In genomic region chr2:167987640-167988039, GRCm38 (mm10) we compare ENCODE assay signal across 14 mouse cellular contexts. TPM values are rescaled to one million over a fixed set of nuclear protein-coding genes. Genes with fewer than 3 reads are reported as not detected.
A peak's percentile ranks its signal among the peaks of the same experiment; 100 is the strongest.
DNase-seq lines count a peak whose midpoint lies in the region; ATAC-seq and TF ChIP-seq lines count a peak whose summit lies in the region.
"Had no signal": no experiment of that assay in that cellular context is flagged by ENCODE, and none has a peak within 500 bp of the region (broad histone marks: within the 10 kb centered on the region; RNA-seq: fewer than 3 reads in every experiment).

No protein-coding gene starts in this region.

- H3K27ac ChIP-seq in forebrain, embryonic 12.5 days, result no peak overlapping the region
- no peak overlapping the region for H3K27ac ChIP-seq in forebrain, embryonic 14.5 days (ENCODE audit: low read depth, low read length)
- no peak overlapping the region for H3K27ac ChIP-seq in lung, embryonic 16.5 days (ENCODE audit: low read length)
- H3K27ac ChIP-seq in intestine, postnatal 0 days (ENCODE audit: low read depth, low read length), result no peak overlapping the region
- H3K27ac ChIP-seq in stomach, embryonic 15.5 days, result peak overlapping the region; percentile 40; the same call in 1 of the 2 replicates
- H3K27ac ChIP-seq: limb, embryonic 13.5 days had no signal

- TF ChIP-seq CTCF in intestine, postnatal 0 days (IDR thresholded peaks at IDR 0.05; ENCODE audit: low read depth), result no peak

- DNase-seq in forebrain, embryonic 14.5 days (ENCODE audit: low spot score), result no peak
- DNase-seq in lung, postnatal 4 days, result no peak
- DNase-seq in right cerebral cortex, postnatal 36 days (ENCODE audit: low spot score in 2 of 2), result no peak
- DNase-seq in natural killer cell, adult 2 months (ENCODE audit: low spot score in 2 of 2), result no peak
- DNase-seq: cerebellum, adult 11 months; gastrocnemius, postnatal 25 days; heart, postnatal 14 days; right cerebral cortex, postnatal 14 days had no signal

- no peak overlapping the region for H3K4me2 ChIP-seq in forebrain, embryonic 12.5 days
- no peak overlapping the region for H3K4me2 ChIP-seq in forebrain, embryonic 14.5 days (ENCODE audit: low read length)
- no peak overlapping the region for H3K4me2 ChIP-seq in lung, embryonic 16.5 days (ENCODE audit: low read depth, low read length)
- no peak overlapping the region for H3K4me2 ChIP-seq in intestine, postnatal 0 days (replicated peaks; ENCODE audit: low read depth)
- H3K4me2 ChIP-seq in stomach, embryonic 15.5 days, result no peak overlapping the region
- H3K4me2 ChIP-seq: limb, embryonic 13.5 days had no signal

- no peak for ATAC-seq in forebrain, embryonic 12.5 days (ENCODE audit: low FRiP score)
- ATAC-seq in forebrain, embryonic 14.5 days, result no peak
- ATAC-seq in lung, embryonic 16.5 days (ENCODE audit: low read depth), result peak; percentile 23; the same call in 1 of the 2 replicates
- ATAC-seq in intestine, postnatal 0 days, result peak; percentile 56
- peak; percentile 61 for ATAC-seq in stomach, embryonic 15.5 days (ENCODE audit: insufficient read depth, low FRiP score, low read depth)

- 0 out of 2 replicates have a peak, but pooled peaks cover 3% of the 10 kb centered on the region for H3K4me1 ChIP-seq in forebrain, embryonic 12.5 days
- H3K4me1 ChIP-seq in forebrain, embryonic 14.5 days (ENCODE audit: control insufficient read depth, insufficient read depth, low read length), result no peaks in the 10 kb centered on the region
- peaks cover 32% of the 10 kb centered on the region for H3K4me1 ChIP-seq in lung, embryonic 16.5 days (replicated peaks; ENCODE audit: control insufficient read depth, insufficient read depth, low read length)
- H3K4me1 ChIP-seq in intestine, postnatal 0 days (replicated peaks; ENCODE audit: control insufficient read depth, insufficient read depth, low read length), result 0 out of 2 replicates have a peak, but pooled peaks cover 3% of the 10 kb centered on the region
- peaks cover 28% of the 10 kb centered on the region for H3K4me1 ChIP-seq in stomach, embryonic 15.5 days

- H3K36me3 ChIP-seq in forebrain, embryonic 12.5 days (replicated peaks), result no peaks in the 10 kb centered on the region
- H3K36me3 ChIP-seq in forebrain, embryonic 14.5 days (ENCODE audit: control insufficient read depth, insufficient read depth, low read length), result no peaks in the 10 kb centered on the region
- no peaks in the 10 kb centered on the region for H3K36me3 ChIP-seq in lung, embryonic 16.5 days (ENCODE audit: control insufficient read depth, insufficient read depth, low read length)
- no peaks in the 10 kb centered on the region; the same call in 1 of the 2 replicates for H3K36me3 ChIP-seq in intestine, postnatal 0 days (ENCODE audit: control insufficient read depth, insufficient read depth)
- no peaks in the 10 kb centered on the region for H3K36me3 ChIP-seq in stomach, embryonic 15.5 days
- H3K36me3 ChIP-seq: limb, embryonic 13.5 days had no signal

- 0 out of 2 replicates have a peak overlapping the region, but pooled peaks have one; percentile 21 for H3K9ac ChIP-seq in forebrain, embryonic 12.5 days
- H3K9ac ChIP-seq in forebrain, embryonic 14.5 days (ENCODE audit: low read length), result no peak overlapping the region
- H3K9ac ChIP-seq in lung, embryonic 16.5 days (ENCODE audit: low read length), result no peak overlapping the region
- no peak overlapping the region for H3K9ac ChIP-seq in intestine, postnatal 0 days (ENCODE audit: low read depth, low read length)
- no peak overlapping the region for H3K9ac ChIP-seq in stomach, embryonic 15.5 days
- H3K9ac ChIP-seq: limb, embryonic 13.5 days had no signal

- no peak overlapping the region for H3K4me3 ChIP-seq in forebrain, embryonic 12.5 days (replicated peaks)
- H3K4me3 ChIP-seq in forebrain, embryonic 14.5 days (ENCODE audit: low read depth, low read length), result no peak overlapping the region
- H3K4me3 ChIP-seq in lung, embryonic 16.5 days (ENCODE audit: low read length), result no peak overlapping the region
- no peak overlapping the region for H3K4me3 ChIP-seq in intestine, postnatal 0 days (ENCODE audit: low read depth, low read length)
- H3K4me3 ChIP-seq in stomach, embryonic 15.5 days (replicated peaks), result no peak overlapping the region
- H3K4me3 ChIP-seq: limb, embryonic 13.5 days; megakaryocyte, embryonic 14.5 days had no signal

- 59% methylated on average over 12 of the region's 12 CpGs for WGBS in forebrain, embryonic 12.5 days
- WGBS in forebrain, embryonic 14.5 days, result 66% methylated on average over 12 of the region's 12 CpGs
- 43% methylated on average over 12 of the region's 12 CpGs for WGBS in lung, embryonic 16.5 days
- 30% methylated on average over 12 of the region's 12 CpGs for WGBS in intestine, postnatal 0 days
- WGBS in stomach, embryonic 15.5 days, result 47% methylated on average over 12 of the region's 12 CpGs

- no peaks in the 10 kb centered on the region for H3K9me3 ChIP-seq in forebrain, embryonic 12.5 days
- no peaks in the 10 kb centered on the region for H3K9me3 ChIP-seq in forebrain, embryonic 14.5 days (replicated peaks; ENCODE audit: control insufficient read depth, low read length)
- no peaks in the 10 kb centered on the region for H3K9me3 ChIP-seq in lung, embryonic 16.5 days (ENCODE audit: control insufficient read depth, low read length)
- no peaks in the 10 kb centered on the region for H3K9me3 ChIP-seq in intestine, postnatal 0 days (ENCODE audit: control insufficient read depth)
- no peaks in the 10 kb centered on the region for H3K9me3 ChIP-seq in stomach, embryonic 15.5 days
- H3K9me3 ChIP-seq: limb, embryonic 13.5 days; megakaryocyte, embryonic 14.5 days had no signal

- 0 out of 2 replicates have a peak, but pooled peaks cover 3% of the 10 kb centered on the region for H3K27me3 ChIP-seq in forebrain, embryonic 12.5 days
- H3K27me3 ChIP-seq in forebrain, embryonic 14.5 days (replicated peaks; ENCODE audit: control insufficient read depth, insufficient read depth, low read length), result no peaks in the 10 kb centered on the region
- no peaks in the 10 kb centered on the region; the same call in 1 of the 2 replicates for H3K27me3 ChIP-seq in lung, embryonic 16.5 days (ENCODE audit: control insufficient read depth, insufficient read depth, low read depth, low read length)
- no peaks in the 10 kb centered on the region for H3K27me3 ChIP-seq in intestine, postnatal 0 days (replicated peaks; ENCODE audit: control insufficient read depth, insufficient read depth, low read length)
- H3K27me3 ChIP-seq in stomach, embryonic 15.5 days (replicated peaks), result no peaks in the 10 kb centered on the region
- H3K27me3 ChIP-seq: megakaryocyte, embryonic 14.5 days had no signal

RNA-seq across cellular contexts. Expression of gene Ripor3, which starts 22.8 kb away (rescaled TPM):
- polyA plus RNA-seq in forebrain, embryonic 12.5 days (2016; fragmentation: Nextera tagmentation; extraction: Ambion mirVana), result 0.24 and 0.82 TPM in 2 replicates
- 0.22 and 0.42 TPM in 2 replicates for polyA plus RNA-seq in forebrain, embryonic 14.5 days (2014; fragmentation: Nextera tagmentation; extraction: Ambion mirVana)
- polyA plus RNA-seq in lung, embryonic 16.5 days (2015; fragmentation: Nextera tagmentation; extraction: Ambion mirVana), result 2.0 and 2.5 TPM in 2 replicates
- 1.5 and 1.6 TPM in 2 replicates for polyA plus RNA-seq in intestine, postnatal 0 days (2015; fragmentation: Nextera tagmentation; extraction: Ambion mirVana)
- 3.5 and 4.5 TPM in 2 replicates for polyA plus RNA-seq in stomach, embryonic 15.5 days (2015; fragmentation: Nextera tagmentation; extraction: Ambion mirVana)

RNA-seq across cellular contexts. Expression of gene Ptpn1, which starts 55.8 kb away (rescaled TPM):
- polyA plus RNA-seq in forebrain, embryonic 12.5 days (2016; fragmentation: Nextera tagmentation; extraction: Ambion mirVana), result 94.1 and 104 TPM in 2 replicates
- polyA plus RNA-seq in forebrain, embryonic 14.5 days (2014; fragmentation: Nextera tagmentation; extraction: Ambion mirVana), result 65.1 and 79.2 TPM in 2 replicates
- polyA plus RNA-seq in lung, embryonic 16.5 days (2015; fragmentation: Nextera tagmentation; extraction: Ambion mirVana), result 56.3 and 73.3 TPM in 2 replicates
- polyA plus RNA-seq in intestine, postnatal 0 days (2015; fragmentation: Nextera tagmentation; extraction: Ambion mirVana), result 30.5 and 33.5 TPM in 2 replicates
- polyA plus RNA-seq in stomach, embryonic 15.5 days (2015; fragmentation: Nextera tagmentation; extraction: Ambion mirVana), result 52.8 and 54.8 TPM in 2 replicates

Comparison
In these comparisons a context has a peak if more than half of its experiments do, and no peak if none do; other contexts are left out.
1. ATAC-seq: peak in lung, embryonic 16.5 days (single experiment), intestine, postnatal 0 days (single experiment) and stomach, embryonic 15.5 days (single experiment); none in forebrain, embryonic 12.5 days (single experiment) and forebrain, embryonic 14.5 days (single experiment).